Mouse (Mus musculus): ENCODE measurements around the gene Socs5. TPM values are rescaled to one million over a fixed set of nuclear protein-coding genes. Genes with fewer than 3 reads are reported as not detected.
A peak's percentile ranks its signal among the peaks of the same experiment; 100 is the strongest.

The Socs5 gene
- polyA plus RNA-seq, 1 experiment from 2014 or later = 10.9 TPM

DNA sequence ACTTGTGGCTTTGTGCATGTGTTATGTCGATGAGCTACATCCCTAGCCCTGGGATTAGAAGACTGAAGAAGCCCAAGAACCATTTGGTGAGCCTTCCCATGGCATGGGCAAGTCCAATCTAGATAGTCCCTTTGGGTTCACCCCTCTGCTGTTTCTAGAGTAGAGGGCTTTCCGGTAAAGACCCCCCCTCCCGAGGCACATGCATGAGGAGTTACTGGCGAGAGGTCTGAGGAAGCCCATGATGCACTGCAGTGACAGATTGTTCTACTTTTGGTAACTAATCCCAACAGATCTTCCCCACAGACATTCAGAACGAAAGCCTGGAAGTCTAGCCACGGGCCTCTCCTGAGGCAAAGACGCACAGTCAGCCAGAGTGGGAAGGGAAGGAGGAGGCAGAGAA is 18.2 kb upstream of the Socs5 start:
- H3K27me3 ChIP-seq = no peaks in the 10 kb centered on the region
- H3K36me3 ChIP-seq = no peaks in the 10 kb centered on the region
- no peak overlapping the region for H3K27ac ChIP-seq
- no peak for ATAC-seq
- H3K4me1 ChIP-seq (replicated peaks) = no peaks in the 10 kb centered on the region
- H3K4me2 ChIP-seq (replicated peaks) = no peak overlapping the region
- WGBS = 90% methylated on average over 7 of the region's 7 CpGs
- no peaks in the 10 kb centered on the region for H3K9me3 ChIP-seq
- no peak overlapping the region for H3K4me3 ChIP-seq (replicated peaks)
- H3K9ac ChIP-seq (replicated peaks) = no peak overlapping the region

DNA sequence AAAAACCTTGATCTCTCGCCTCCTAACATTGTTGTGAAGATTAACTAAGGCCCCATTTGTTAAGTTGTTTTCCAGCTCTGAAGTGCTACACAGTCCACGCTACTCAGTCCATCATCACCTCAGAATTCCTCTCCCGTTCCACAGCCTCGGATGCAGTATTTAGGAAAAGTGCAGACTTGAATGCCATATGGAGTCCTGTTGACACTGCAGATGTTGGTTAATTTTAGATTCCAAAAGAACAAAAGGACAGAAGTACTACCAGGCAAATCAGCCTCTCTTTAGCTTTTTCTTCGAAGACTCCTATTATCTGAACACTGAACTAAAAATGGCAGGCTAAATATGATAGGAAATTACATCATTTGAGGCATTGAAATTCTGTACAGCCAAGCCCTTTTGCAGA is 14.4 kb upstream of the Socs5 start:
- H3K4me3 ChIP-seq (replicated peaks) = no peak overlapping the region
- no peaks in the 10 kb centered on the region for H3K9me3 ChIP-seq
- no peak overlapping the region for H3K9ac ChIP-seq (replicated peaks)
- no peak overlapping the region for H3K4me2 ChIP-seq (replicated peaks)
- no peak for ATAC-seq
- no peak overlapping the region for H3K27ac ChIP-seq
- WGBS = 71% methylated on average over 5 of the region's 5 CpGs
- H3K36me3 ChIP-seq = no peaks in the 10 kb centered on the region
- H3K4me1 ChIP-seq (replicated peaks) = no peaks in the 10 kb centered on the region
- H3K27me3 ChIP-seq = no peaks in the 10 kb centered on the region

- H3K4me1 ChIP-seq (replicated peaks) = no peaks in the 10 kb centered on the region
- no peak overlapping the region for H3K4me2 ChIP-seq (replicated peaks)
- WGBS = 66% methylated on average over 2 of the region's 2 CpGs
- H3K27ac ChIP-seq = no peak overlapping the region
- no peak overlapping the region for H3K9ac ChIP-seq (replicated peaks)
- no peaks in the 10 kb centered on the region for H3K27me3 ChIP-seq
- no peak for ATAC-seq
- no peak overlapping the region for H3K4me3 ChIP-seq (replicated peaks)
- no peaks in the 10 kb centered on the region for H3K9me3 ChIP-seq
- H3K36me3 ChIP-seq = no peaks in the 10 kb centered on the region
These were observed 10.5 kb upstream of the Socs5 start for GRCm38 (mm10) chr17:87096951-87097350.

GRCm38 (mm10) chr17:87097576-87097975 is 9.9 kb upstream of the Socs5 start:
- no peaks in the 10 kb centered on the region for H3K27me3 ChIP-seq
- H3K4me3 ChIP-seq (replicated peaks) = no peak overlapping the region
- no peaks in the 10 kb centered on the region for H3K4me1 ChIP-seq (replicated peaks)
- no peak overlapping the region for H3K4me2 ChIP-seq (replicated peaks)
- WGBS = 85% methylated on average over 5 of the region's 5 CpGs
- H3K27ac ChIP-seq = no peak overlapping the region
- H3K9me3 ChIP-seq = no peaks in the 10 kb centered on the region
- H3K36me3 ChIP-seq = no peaks in the 10 kb centered on the region
- H3K9ac ChIP-seq (replicated peaks) = no peak overlapping the region
- no peak for ATAC-seq

GRCm38 (mm10) chr17:87100947-87101346 is 6.5 kb upstream of the Socs5 start:
- H3K9me3 ChIP-seq = no peaks in the 10 kb centered on the region
- ATAC-seq = no peak
- peaks cover under 1% of the 10 kb centered on the region; the same call in 1 of the 2 replicates for H3K4me1 ChIP-seq (replicated peaks)
- 74% methylated on average over 4 of the region's 4 CpGs for WGBS
- H3K4me3 ChIP-seq (replicated peaks) = no peak overlapping the region
- H3K4me2 ChIP-seq (replicated peaks) = no peak overlapping the region
- H3K9ac ChIP-seq (replicated peaks) = no peak overlapping the region
- no peaks in the 10 kb centered on the region for H3K36me3 ChIP-seq
- H3K27me3 ChIP-seq = no peaks in the 10 kb centered on the region
- H3K27ac ChIP-seq = no peak overlapping the region

- Histone ChIP-seq H3K4me1 (replicated peaks) (peaks cover 7% of the 10 kb centered on the region; the same call in 1 of the 2 replicates), H3K4me3 (replicated peaks) (no peak overlapping the region), H3K36me3 (no peaks in the 10 kb centered on the region), H3K27ac (no peak overlapping the region), H3K27me3 (no peaks in the 10 kb centered on the region), H3K9me3 (no peaks in the 10 kb centered on the region), H3K4me2 (replicated peaks) (no peak overlapping the region), H3K9ac (replicated peaks) (no peak overlapping the region)
- WGBS = 84% methylated on average over 8 of the region's 8 CpGs
- ATAC-seq = no peak
These were observed 4.8 kb upstream of the Socs5 start for GRCm38 (mm10) chr17:87102636-87103035.

GRCm38 (mm10) chr17:87103060-87103459 is 4.4 kb upstream of the Socs5 start:
- Histone ChIP-seq H3K27ac (no peak overlapping the region), H3K4me3 (replicated peaks) (no peak overlapping the region), H3K4me2 (replicated peaks) (no peak overlapping the region), H3K36me3 (no peaks in the 10 kb centered on the region), H3K27me3 (no peaks in the 10 kb centered on the region), H3K9me3 (no peaks in the 10 kb centered on the region), H3K9ac (replicated peaks) (no peak overlapping the region), H3K4me1 (replicated peaks) (peaks cover 7% of the 10 kb centered on the region; the same call in 1 of the 2 replicates)
- ATAC-seq = no peak
- WGBS = 83% methylated on average over 5 of the region's 5 CpGs

- H3K4me1 ChIP-seq (replicated peaks) = peaks cover 17% of the 10 kb centered on the region
- no peak overlapping the region for H3K4me3 ChIP-seq (replicated peaks)
- H3K27ac ChIP-seq = no peak overlapping the region
- H3K4me2 ChIP-seq (replicated peaks) = no peak overlapping the region
- WGBS = 90% methylated on average over 4 of the region's 4 CpGs
- H3K9ac ChIP-seq (replicated peaks) = no peak overlapping the region
- no peaks in the 10 kb centered on the region for H3K9me3 ChIP-seq
- no peak for ATAC-seq
- no peaks in the 10 kb centered on the region for H3K27me3 ChIP-seq
- H3K36me3 ChIP-seq = no peaks in the 10 kb centered on the region
These were observed 3.2 kb upstream of the Socs5 start for GRCm38 (mm10) chr17:87104276-87104675.

GRCm38 (mm10) chr17:87105941-87106340 is 1.5 kb upstream of the Socs5 start:
- Histone ChIP-seq H3K4me1 (replicated peaks) (peaks cover 22% of the 10 kb centered on the region), H3K4me3 (replicated peaks) (peak overlapping the region; percentile 75), H3K9ac (replicated peaks) (peak overlapping the region; percentile 62; the same call in 1 of the 2 replicates), H3K4me2 (replicated peaks) (peak overlapping the region; percentile 67), H3K9me3 (no peaks in the 10 kb centered on the region), H3K27ac (no peak overlapping the region; the same call in 1 of the 2 replicates), H3K27me3 (no peaks in the 10 kb centered on the region), H3K36me3 (no peaks in the 10 kb centered on the region)
- no peak for ATAC-seq
- whole genome bisulfite sequencing = 85% methylated on average over 7 of the region's 7 CpGs

DNA sequence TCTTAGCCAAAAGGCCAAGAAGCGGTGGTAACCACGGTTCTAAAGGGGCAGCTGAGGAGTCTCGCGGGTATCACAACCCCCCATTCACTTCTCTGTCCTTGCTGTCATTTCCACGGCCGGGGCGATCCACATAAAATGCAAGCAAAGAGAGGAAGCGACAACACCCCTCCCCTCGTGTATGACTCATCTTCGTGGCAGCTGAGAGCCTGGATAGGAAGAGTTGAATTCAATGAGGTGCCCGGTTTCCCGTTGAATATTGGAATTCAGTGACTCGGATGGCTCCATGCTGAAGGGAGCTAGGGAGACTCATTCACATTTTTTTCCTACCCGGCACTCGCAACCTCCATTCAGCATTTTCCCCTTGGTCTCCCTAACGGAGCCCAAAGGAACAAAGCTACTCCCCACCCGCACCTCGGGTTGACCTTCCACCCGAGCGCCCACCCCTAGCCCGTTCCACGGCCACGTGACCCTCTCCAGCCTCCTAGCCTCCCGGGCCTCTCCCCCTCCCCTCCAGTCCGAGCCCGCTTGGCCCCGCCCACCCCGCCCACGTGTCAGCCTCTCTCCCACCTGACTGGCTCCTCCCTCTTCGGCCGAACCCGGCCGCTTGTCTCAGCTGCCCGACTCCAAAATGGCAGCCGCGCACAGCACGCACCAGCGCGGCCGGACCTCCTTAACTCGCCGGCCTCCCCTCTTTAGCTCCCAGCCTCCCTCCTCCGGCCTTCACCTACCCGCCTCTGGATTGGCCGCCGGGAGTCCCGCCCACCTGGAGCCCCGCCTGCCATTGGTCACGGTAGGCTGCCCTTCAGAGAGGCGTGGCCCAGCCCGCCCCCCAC is 572 bp upstream of the Socs5 start:
- Histone ChIP-seq H3K9ac (replicated peaks) (peak overlapping the region; percentile 90), H3K36me3 (no peaks in the 10 kb centered on the region), H3K4me2 (replicated peaks) (peak overlapping the region; percentile 81), H3K27me3 (no peaks in the 10 kb centered on the region), H3K4me1 (replicated peaks) (peaks cover 22% of the 10 kb centered on the region), H3K4me3 (replicated peaks) (peak overlapping the region; percentile 75), H3K9me3 (no peaks in the 10 kb centered on the region), H3K27ac (peak overlapping the region; percentile 91)
- peak; percentile 99 for ATAC-seq
- WGBS = under 1% methylated on average over 43 of the region's 51 CpGs

DNA sequence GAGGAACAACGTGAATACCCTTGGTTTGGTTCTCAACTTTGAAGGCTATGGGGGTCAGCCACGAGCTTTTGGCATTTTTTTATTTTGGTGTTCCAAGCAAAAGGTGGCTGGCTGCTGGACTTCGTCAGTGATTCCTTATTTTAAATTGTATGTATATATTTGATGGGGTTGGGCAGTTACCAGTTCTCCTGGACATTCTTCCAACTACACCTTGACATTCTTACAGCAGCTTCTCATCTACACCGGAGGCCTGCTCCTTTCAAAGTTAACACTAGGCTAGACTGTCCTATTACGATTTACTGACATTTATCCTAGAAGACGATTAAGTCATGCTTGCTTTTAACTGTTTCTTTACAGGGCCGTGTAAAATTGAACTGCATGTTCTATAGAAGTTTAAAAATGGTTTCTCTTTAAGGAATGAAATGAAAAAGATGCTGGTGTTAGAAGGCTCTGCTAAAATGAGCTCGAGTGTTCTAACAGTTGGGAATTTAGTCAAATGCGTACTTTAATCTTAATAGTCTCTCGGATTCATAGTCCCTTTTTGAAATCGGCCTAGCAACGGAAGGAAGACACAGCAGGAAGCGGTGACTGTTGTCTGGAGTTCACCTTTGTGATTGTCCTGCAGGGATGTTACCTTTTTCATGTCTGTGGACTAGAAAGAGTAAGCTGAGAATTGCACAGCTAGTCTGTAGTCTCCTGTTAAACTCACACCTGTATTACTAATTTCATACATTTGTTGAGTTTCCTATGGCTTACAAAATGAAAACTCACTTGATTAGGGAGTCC is 1.2 kb downstream of the Socs5 start:
- H3K4me2 ChIP-seq (replicated peaks) = peak overlapping the region; percentile 81
- H3K4me1 ChIP-seq (replicated peaks) = peaks cover 22% of the 10 kb centered on the region
- H3K4me3 ChIP-seq (replicated peaks) = peak overlapping the region; percentile 75
- H3K36me3 ChIP-seq = no peaks in the 10 kb centered on the region
- no peaks in the 10 kb centered on the region for H3K27me3 ChIP-seq
- WGBS = 38% methylated on average over 13 of the region's 13 CpGs
- H3K9ac ChIP-seq (replicated peaks) = peak overlapping the region; percentile 90
- H3K27ac ChIP-seq = 0 out of 2 replicates have a peak overlapping the region, but pooled peaks have one; percentile 91
- H3K9me3 ChIP-seq = no peaks in the 10 kb centered on the region
- no peak for ATAC-seq

- Histone ChIP-seq H3K4me1 (replicated peaks) (peaks cover 22% of the 10 kb centered on the region), H3K4me3 (replicated peaks) (no peak overlapping the region), H3K36me3 (no peaks in the 10 kb centered on the region), H3K27ac (no peak overlapping the region), H3K27me3 (no peaks in the 10 kb centered on the region), H3K4me2 (replicated peaks) (no peak overlapping the region), H3K9ac (replicated peaks) (no peak overlapping the region), H3K9me3 (0 out of 2 replicates have a peak, but pooled peaks cover under 1% of the 10 kb centered on the region)
- 86% methylated on average over 7 of the region's 7 CpGs for WGBS
- no peak for ATAC-seq
These were observed 2.0 kb downstream of the Socs5 start for GRCm38 (mm10) chr17:87109504-87109903.
